ENCODE assay signal across 17 mouse cellular contexts in genomic region chr12:13176927-13177326, GRCm38 (mm10).
A peak's percentile ranks its signal among the peaks of the same experiment; 100 is the strongest.
DNase-seq lines count a peak whose midpoint lies in the region; ATAC-seq and TF ChIP-seq lines count a peak whose summit lies in the region.
"Had no signal": no experiment of that assay in that cellular context is flagged by ENCODE, and none has a peak within 500 bp of the region (broad histone marks: within the 10 kb centered on the region; RNA-seq: fewer than 3 reads in every experiment).

No protein-coding gene starts in this region.

- H3K27me3 ChIP-seq in MEL (ENCODE audit: control insufficient read depth in 1 of 2, insufficient read depth in 2 of 2, low read length in 2 of 2) = no peaks in the 10 kb centered on the region
- H3K27me3 ChIP-seq in Patski = no peaks in the 10 kb centered on the region
- H3K27me3 ChIP-seq in intestine, postnatal 0 days (replicated peaks; ENCODE audit: control insufficient read depth, insufficient read depth, low read length) = no peaks in the 10 kb centered on the region
- no peaks in the 10 kb centered on the region for H3K27me3 ChIP-seq in thymus, adult 2 months (ENCODE audit: control insufficient read depth, insufficient read depth, low read length)
- H3K27me3 ChIP-seq: hindbrain, embryonic 15.5 days; liver, embryonic 15.5 days; midbrain, embryonic 13.5 days had no signal

- H3K27ac ChIP-seq in MEL (ENCODE audit: control insufficient read depth, low read depth, low read length) = no peak overlapping the region
- no peak overlapping the region for H3K27ac ChIP-seq in intestine, postnatal 0 days (ENCODE audit: low read depth, low read length)
- no peak overlapping the region for H3K27ac ChIP-seq in thymus, adult 2 months (ENCODE audit: control insufficient read depth, insufficient read depth, low read length)
- H3K27ac ChIP-seq: heart, adult 2 months; hindbrain, embryonic 15.5 days; layer of hippocampus, adult 2 months; midbrain, embryonic 13.5 days had no signal

- in situ Hi-C loops in Patski (cut with MboI; ENCODE audit: low pct_unique_long_range_greater_than_20kb) = no loop called here

- H3K9ac ChIP-seq in MEL (ENCODE audit: control insufficient read depth, low read depth, low read length, poor library complexity, severe bottlenecking) = no peak overlapping the region
- no peak overlapping the region for H3K9ac ChIP-seq in intestine, postnatal 0 days (ENCODE audit: low read depth, low read length)
- H3K9ac ChIP-seq: hindbrain, embryonic 15.5 days; liver, embryonic 15.5 days; midbrain, embryonic 13.5 days had no signal

- TF ChIP-seq POLR2A in MEL (IDR thresholded peaks at IDR 0.05; ENCODE audit: control insufficient read depth in 1 of 2, insufficient read depth in 1 of 2, low read depth in 1 of 2, low read length in 2 of 2, poor library complexity in 1 of 2) = no peak
- no peak for TF ChIP-seq POLR2A in thymus, adult 2 months (IDR thresholded peaks at IDR 0.05; ENCODE audit: control insufficient read depth, extremely low read depth, insufficient read depth, low read length, poor library complexity)

- no peaks in the 10 kb centered on the region for H3K79me2 ChIP-seq in MEL (ENCODE audit: control insufficient read depth, insufficient read depth, low read length, poor library complexity)

- TF ChIP-seq RAD21 in MEL (IDR thresholded peaks at IDR 0.05; ENCODE audit: low read depth, low read length) = no peak

- DNase-seq in layer of hippocampus, adult 8-10 months (ENCODE audit: low spot score in 2 of 2) = peak; percentile 17 to 22
- DNase-seq in layer of hippocampus, postnatal 36 days = no peak
- peak; percentile 55 for DNase-seq in MEL (ENCODE audit: low read depth, low spot score)
- no peak for DNase-seq in Patski (ENCODE audit: low read depth, low spot score)
- no peak for DNase-seq in spleen, postnatal 36 days (ENCODE audit: low spot score in 2 of 2)
- DNase-seq in adrenal gland, postnatal 4 days (ENCODE audit: low spot score in 2 of 2) = no peak
- no peak for DNase-seq in thymus, adult 2 months
- DNase-seq: cerebellum, postnatal 36 days; right cerebral cortex, postnatal 4 days; thymus, postnatal 25 days had no signal

- H3K4me3 ChIP-seq in MEL (ENCODE audit: control insufficient read depth in 1 of 2, insufficient read depth in 1 of 2, low read depth in 2 of 2, low read length in 2 of 2) = no peak overlapping the region
- H3K4me3 ChIP-seq in intestine, postnatal 0 days (ENCODE audit: low read depth, low read length) = no peak overlapping the region
- H3K4me3 ChIP-seq in thymus, adult 2 months (ENCODE audit: control insufficient read depth, insufficient read depth, low read length) = no peak overlapping the region
- H3K4me3 ChIP-seq: heart, adult 2 months; hindbrain, embryonic 15.5 days; layer of hippocampus, adult 2 months; liver, embryonic 15.5 days; midbrain, embryonic 13.5 days had no signal

- peaks cover 6 to 26% of the 10 kb centered on the region in 2 experiments for H3K4me1 ChIP-seq in MEL (ENCODE audit: control insufficient read depth in 1 of 2, insufficient read depth in 2 of 2, low read length in 2 of 2)
- H3K4me1 ChIP-seq in intestine, postnatal 0 days (replicated peaks; ENCODE audit: control insufficient read depth, insufficient read depth, low read length) = peaks cover 7% of the 10 kb centered on the region; the same call in 1 of the 2 replicates
- no peaks in the 10 kb centered on the region for H3K4me1 ChIP-seq in thymus, adult 2 months (replicated peaks; ENCODE audit: control insufficient read depth, insufficient read depth, low read length)

- TF ChIP-seq CTCF in MEL (IDR thresholded peaks at IDR 0.05 in 2 of 3, conservative IDR thresholded peaks at IDR 0.05 in 1 of 3; ENCODE audit: control insufficient read depth in 1 of 3, insufficient read depth in 1 of 3, low read depth in 2 of 3, low read length in 3 of 3, poor library complexity in 1 of 3, severe bottlenecking in 1 of 3) = no peak
- no peak for TF ChIP-seq CTCF in Patski (IDR thresholded peaks at IDR 0.05)
- no peak for TF ChIP-seq CTCF in intestine, postnatal 0 days (IDR thresholded peaks at IDR 0.05; ENCODE audit: low read depth)
- no peak for TF ChIP-seq CTCF in thymus, adult 2 months (IDR thresholded peaks at IDR 0.05; ENCODE audit: borderline replicate concordance, control insufficient read depth, extremely low read depth, insufficient read depth, low read length, poor library complexity)

- H3K36me3 ChIP-seq in MEL (ENCODE audit: control insufficient read depth in 1 of 2, insufficient read depth in 2 of 2, low read length in 2 of 2) = peaks cover 0 to 19% of the 10 kb centered on the region in 2 experiments; a peak in 2 of 4 replicates
- no peaks in the 10 kb centered on the region for H3K36me3 ChIP-seq in intestine, postnatal 0 days (ENCODE audit: control insufficient read depth, insufficient read depth)
- no peaks in the 10 kb centered on the region for H3K36me3 ChIP-seq in thymus, adult 2 months (ENCODE audit: control insufficient read depth, insufficient read depth, low read length)
- H3K36me3 ChIP-seq: G1E; hindbrain, embryonic 15.5 days; liver, embryonic 15.5 days; midbrain, embryonic 13.5 days had no signal

- TF ChIP-seq EP300 in MEL (IDR thresholded peaks at IDR 0.05; ENCODE audit: low read depth in 1 of 2, low read length in 2 of 2) = no peak

- H3K4me2 ChIP-seq in intestine, postnatal 0 days (replicated peaks; ENCODE audit: low read depth) = no peak overlapping the region
- H3K4me2 ChIP-seq: hindbrain, embryonic 15.5 days; liver, embryonic 15.5 days; midbrain, embryonic 13.5 days had no signal

- POLR2A ChIA-PET in Patski (lab: Charles Lee) = interaction anchor here (0.6 kb wide), 1 partner anchor 28 kb away, joined by 3 read pairs; no protein-coding TSS in a partner anchor

- no peaks in the 10 kb centered on the region for H3K9me3 ChIP-seq in MEL (replicated peaks; ENCODE audit: insufficient read depth, low read length)
- no peaks in the 10 kb centered on the region for H3K9me3 ChIP-seq in intestine, postnatal 0 days (ENCODE audit: control insufficient read depth)
- H3K9me3 ChIP-seq: G1E; hindbrain, embryonic 15.5 days; liver, embryonic 15.5 days; midbrain, embryonic 13.5 days had no signal

- 50% methylated on average over 3 of the region's 3 CpGs for WGBS in intestine, postnatal 0 days
- WGBS in thymus, adult 2 months = 83% methylated on average over 3 of the region's 3 CpGs

- peak; percentile 40 for ATAC-seq in Patski
- ATAC-seq in intestine, postnatal 0 days = peak; percentile 70
- ATAC-seq: midbrain, embryonic 13.5 days had no signal

- CTCF ChIA-PET in Patski (lab: Charles Lee) = no interaction called here

TF ChIP-seq in MEL, 35 proteins besides CTCF, POLR2A, EP300 and RAD21:
- TF ChIP-seq GATA1 (IDR thresholded peaks at IDR 0.05; ENCODE audit: low read depth, low read length) = peak; percentile 39; the same call in 1 of the 2 replicates
- no peak for TF ChIP-seq RCOR1 (IDR thresholded peaks at IDR 0.05; ENCODE audit: low read depth, low read length)
- TF ChIP-seq MAFK (IDR thresholded peaks at IDR 0.05; ENCODE audit: borderline replicate concordance, low read depth, low read length) = peak; percentile 42; the same call in 1 of the 2 replicates
- TF ChIP-seq ELF1 (IDR thresholded peaks at IDR 0.05; ENCODE audit: low read depth, low read length) = no peak
- no peak for TF ChIP-seq TCF12 (IDR thresholded peaks at IDR 0.05; ENCODE audit: low read depth, low read length)
- TF ChIP-seq MAX (IDR thresholded peaks at IDR 0.05; ENCODE audit: low read length) = no peak
- TF ChIP-seq POLR2AphosphoS2 (IDR thresholded peaks at IDR 0.05; ENCODE audit: low read length) = no peak
- no peak for TF ChIP-seq ZNF384 (IDR thresholded peaks at IDR 0.05; ENCODE audit: low read depth, low read length)
- TF ChIP-seq ZKSCAN1 (IDR thresholded peaks at IDR 0.05; ENCODE audit: low read depth, low read length) = no peak
- TF ChIP-seq BHLHE40 (IDR thresholded peaks at IDR 0.05; ENCODE audit: borderline replicate concordance, low read depth, low read length) = no peak
- TF ChIP-seq MAZ (IDR thresholded peaks at IDR 0.05; ENCODE audit: low read depth, low read length) = no peak
- no peak for TF ChIP-seq GABPA (IDR thresholded peaks at IDR 0.05; ENCODE audit: low read depth, low read length)
- no peak for TF ChIP-seq USF2 (IDR thresholded peaks at IDR 0.05; ENCODE audit: borderline replicate concordance in 1 of 2, insufficient read depth in 1 of 2, low read depth in 1 of 2, low read length in 2 of 2)

Comparison
In these comparisons a context has a peak if more than half of its experiments do, and no peak if none do; other contexts are left out.
1. DNase-seq: peak in layer of hippocampus, adult 8-10 months (2 of 2) and MEL (single experiment); none in layer of hippocampus, postnatal 36 days (0 of 2), Patski (single experiment), spleen, postnatal 36 days (0 of 2), adrenal gland, postnatal 4 days (0 of 2) and thymus, adult 2 months (single experiment).